Mouse (Mus musculus) CH12F3 (cell line): ENCODE data around the gene Lypd6b.

Experiments used
- in situ Hi-C: fragments of 300-500 bp; cut with MboI; formaldehyde crosslinking; loops from 2 replicates; pipeline ENCODE4 v1.14.3; 2020; ENCODE audit warnings: low sequenced_read_pairs

The Lypd6b gene

GRCm38 (mm10) chr2:49764331-49764946 is 23.0 kb upstream of the Lypd6b start:
- in situ Hi-C loops, result no loop called here

- in situ Hi-C loops, result loop anchor here (5.0 kb wide), 1 partner anchor 503 kb away; no protein-coding TSS in a partner anchor
Measured at GRCm38 (mm10) chr2:49768916-49769315, 18.6 kb upstream of the Lypd6b start.

- in situ Hi-C loops, result no loop called here
Measured at GRCm38 (mm10) chr2:49770440-49770839, 17.0 kb upstream of the Lypd6b start.

- in situ Hi-C loops, result no loop called here
Measured at GRCm38 (mm10) chr2:49771172-49771571, 16.3 kb upstream of the Lypd6b start.

DNA sequence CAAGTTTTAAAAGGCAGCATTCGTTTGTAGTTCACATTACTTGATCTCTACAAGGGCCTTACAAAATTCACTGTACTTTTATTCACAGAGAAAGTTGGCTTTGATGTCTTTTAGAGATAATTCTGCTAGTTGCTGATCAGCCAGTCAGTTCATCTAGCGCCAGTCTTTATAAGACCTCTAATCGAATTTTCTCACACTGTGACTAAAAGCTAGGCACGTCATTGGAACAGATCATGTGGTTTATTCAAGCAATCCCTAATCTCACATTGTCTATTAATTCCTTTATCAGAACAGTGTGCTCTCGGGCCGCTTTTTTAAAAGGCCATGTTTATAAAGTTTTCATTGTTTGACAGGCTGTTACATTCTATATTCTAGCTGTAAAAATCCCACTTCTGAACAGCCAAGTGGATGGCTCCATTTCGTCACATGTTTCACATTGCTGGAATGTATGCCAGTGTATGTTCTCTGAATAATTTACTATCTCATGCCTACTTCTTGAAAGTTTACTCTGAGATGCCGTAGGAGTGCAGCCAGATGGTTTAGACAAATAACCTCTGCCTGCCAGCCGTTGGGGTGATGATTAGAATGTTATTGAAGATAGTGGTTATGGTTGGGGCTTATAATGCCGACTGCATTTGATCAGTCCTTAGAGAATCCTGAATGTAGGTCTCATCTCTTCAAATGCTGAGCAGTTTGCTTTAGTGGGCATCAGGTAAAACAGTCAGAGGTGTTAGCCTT is 14.1 kb upstream of the Lypd6b start:
- in situ Hi-C loops, result no loop called here

DNA sequence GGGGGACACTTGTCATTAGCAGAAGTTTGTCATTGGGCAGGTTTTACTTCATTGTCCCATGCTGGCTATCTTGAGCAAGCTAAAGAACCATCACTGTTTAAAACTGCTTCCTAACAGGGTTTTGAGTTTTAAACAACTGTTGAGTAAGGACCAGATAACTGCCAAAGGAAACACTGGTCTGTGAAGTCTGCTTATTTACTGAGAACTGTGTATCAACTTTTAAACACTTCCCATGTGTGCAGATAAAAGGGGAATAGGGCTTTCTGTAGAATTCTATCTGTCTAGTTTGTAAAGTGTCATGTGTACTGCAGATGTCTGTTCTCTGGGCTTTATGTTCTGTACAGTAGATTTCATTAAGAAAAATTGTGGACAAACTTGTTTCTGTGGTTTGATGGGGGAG is 13.3 kb upstream of the Lypd6b start:
- in situ Hi-C loops, result no loop called here

DNA sequence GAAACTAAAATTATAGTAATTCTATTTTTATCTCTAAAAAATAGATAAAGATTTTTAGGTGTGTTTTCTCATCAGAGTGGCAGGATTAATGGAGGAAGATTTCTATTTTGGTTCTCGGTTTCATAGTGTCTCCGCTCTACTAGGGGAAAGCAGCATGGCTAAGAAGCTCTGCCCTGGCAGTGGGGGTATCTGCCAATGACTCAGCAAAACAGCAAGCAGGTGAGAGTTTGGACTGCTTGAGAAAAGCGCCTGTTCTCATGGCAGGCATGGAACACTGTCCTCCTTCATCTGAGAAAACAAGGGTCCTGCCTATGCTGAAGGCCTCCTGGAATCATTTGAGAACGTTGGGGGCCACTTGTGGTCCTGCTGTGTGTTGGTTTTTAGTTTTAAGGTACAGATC is 12.3 kb upstream of the Lypd6b start:
- in situ Hi-C loops, result no loop called here

- in situ Hi-C loops, result no loop called here
Measured at GRCm38 (mm10) chr2:49775735-49776134, 11.8 kb upstream of the Lypd6b start.

DNA sequence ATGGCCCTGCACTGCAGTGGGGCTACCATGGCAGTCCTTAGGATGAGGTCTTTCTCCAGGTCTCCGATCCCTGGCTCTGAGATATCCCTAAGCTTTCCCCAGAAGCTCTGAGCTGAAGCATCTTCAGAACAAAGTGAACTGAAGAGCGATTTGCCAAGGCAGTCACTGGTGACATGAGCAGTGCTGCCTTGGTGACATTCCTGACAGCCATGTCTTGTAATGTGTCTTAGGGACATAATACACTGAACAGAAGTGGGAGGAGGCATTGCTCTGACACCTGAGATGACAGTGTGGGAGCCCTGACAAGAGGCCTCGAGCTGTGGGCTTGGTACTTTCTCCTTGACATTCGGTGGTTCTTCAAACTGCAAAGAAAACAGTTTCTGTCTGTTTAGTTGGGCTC is 11.1 kb upstream of the Lypd6b start:
- in situ Hi-C loops, result no loop called here

DNA sequence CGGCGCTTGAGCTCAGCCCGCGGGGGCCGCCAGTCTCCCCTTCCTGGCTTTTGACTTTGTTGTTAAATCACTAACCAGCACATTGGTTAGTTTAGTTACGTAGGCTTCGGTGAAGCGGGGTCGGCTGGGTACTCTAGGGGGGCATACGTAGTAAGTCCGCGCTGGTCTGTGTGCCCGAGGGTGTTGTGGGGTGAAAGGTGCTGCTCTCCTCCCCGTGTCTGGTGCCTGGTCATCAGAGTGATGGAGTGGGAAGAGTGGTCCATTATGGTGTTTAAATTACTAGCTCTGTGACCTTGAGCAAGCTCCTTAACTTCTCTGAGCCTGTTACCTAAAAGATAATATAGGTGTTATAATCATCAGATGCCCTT is 547 bp downstream of the Lypd6b start:
- in situ Hi-C loops, result no loop called here

DNA sequence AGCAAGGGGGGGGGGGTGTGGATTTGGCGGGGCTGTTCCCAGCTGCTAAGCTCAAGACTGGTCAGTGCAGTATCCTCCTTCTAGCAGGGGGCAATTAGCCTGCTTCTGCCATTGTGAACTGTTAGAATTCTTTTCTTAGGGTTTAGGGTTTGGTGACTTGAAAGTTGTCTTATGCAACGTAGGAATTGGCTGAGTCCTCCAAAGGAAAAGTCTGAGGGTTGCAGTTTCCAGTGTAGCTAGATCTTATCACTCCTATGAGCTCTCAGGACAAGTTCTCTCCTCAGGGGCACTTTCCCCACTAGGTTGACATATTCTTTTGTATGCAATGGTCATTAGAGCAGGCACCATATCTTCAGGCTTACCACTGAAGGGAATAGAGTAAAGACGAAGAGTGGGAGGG is 1.2 kb downstream of the Lypd6b start:
- in situ Hi-C loops, result no loop called here

DNA sequence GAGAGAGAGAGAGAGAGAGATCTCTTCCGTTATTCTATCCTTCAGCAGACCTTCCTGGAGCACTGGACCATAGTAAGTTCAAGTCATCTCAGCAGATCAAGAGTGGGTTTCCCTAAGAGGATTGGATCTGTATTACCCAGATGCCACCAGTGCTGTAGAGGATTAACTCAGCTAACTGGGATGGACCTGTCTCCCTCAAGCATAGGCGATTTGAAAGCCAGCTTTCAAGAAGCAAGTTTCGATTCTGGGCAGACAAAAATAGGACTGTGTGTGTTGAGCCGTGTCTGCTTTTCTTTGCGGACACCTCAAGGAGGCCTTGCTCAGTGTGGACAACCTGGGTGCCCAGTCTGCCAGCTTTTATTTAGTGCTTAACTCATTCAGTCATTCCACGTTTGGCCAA is 1.6 kb downstream of the Lypd6b start:
- in situ Hi-C loops, result no loop called here

DNA sequence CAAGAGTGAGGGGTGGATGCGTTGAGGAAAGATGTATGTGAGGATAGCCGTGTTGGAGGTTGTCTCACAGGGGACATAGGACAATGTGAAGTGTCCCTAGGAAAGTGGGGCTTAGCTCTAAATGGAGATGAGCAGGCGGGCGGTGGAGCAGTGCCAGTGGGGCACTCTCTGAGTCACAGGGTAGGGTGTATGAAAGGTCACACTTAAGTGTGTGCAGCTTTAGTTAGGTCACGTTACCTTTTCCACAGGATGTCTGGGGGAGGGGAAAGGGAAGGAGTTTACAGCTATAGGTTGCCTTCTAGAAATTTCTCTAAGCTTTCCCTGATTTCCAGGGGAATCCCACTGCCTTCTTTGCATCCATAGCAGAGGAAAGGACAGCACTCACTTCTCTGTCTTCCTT is 2.0 kb downstream of the Lypd6b start:
- in situ Hi-C loops, result no loop called here

GRCm38 (mm10) chr2:49797444-49798143 is 10.1 kb downstream of the Lypd6b start:
- in situ Hi-C loops, result no loop called here

DNA sequence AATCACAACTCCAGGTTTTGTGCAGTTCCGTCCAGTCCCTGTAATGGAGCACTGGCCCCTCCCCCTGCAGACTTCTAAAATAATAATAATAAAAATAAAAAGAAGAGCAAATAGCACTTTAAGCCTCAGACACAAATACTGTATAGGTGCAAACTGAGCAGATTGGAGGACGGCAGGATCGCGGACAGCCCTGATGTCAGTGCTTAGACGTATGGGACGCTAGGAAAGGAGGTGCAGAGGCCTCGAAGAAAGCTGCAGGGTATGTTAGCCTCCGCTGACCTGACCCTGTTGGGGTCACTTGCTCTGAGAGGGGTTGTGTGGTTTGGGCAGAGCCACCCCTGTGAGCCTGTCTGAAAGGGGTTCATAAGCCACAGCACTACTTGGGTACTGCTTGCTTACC is 17.0 kb downstream of the Lypd6b start:
- in situ Hi-C loops, result no loop called here

GRCm38 (mm10) chr2:49805736-49806371 is 18.4 kb downstream of the Lypd6b start:
- in situ Hi-C loops, result no loop called here

DNA sequence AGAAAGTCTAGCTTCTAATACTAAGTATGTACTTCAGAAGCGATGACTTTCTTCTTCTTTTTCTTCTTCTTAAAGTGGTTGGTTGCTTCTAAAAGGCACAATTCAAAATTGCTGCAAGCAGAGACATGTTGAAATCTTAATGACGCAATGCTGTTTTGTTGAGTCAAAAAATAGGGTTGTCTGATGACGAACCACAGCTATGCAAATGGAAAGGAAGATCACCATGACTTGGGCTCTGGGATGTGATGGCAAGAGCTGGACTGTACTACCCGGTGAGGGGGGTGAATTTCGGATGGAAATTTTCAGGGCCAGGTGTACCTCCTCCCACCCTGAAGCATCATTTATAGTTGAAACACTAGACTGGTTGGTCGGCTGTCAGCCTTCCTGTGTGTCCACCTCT is 22.0 kb downstream of the Lypd6b start:
- in situ Hi-C loops, result no loop called here

- in situ Hi-C loops, result no loop called here
Measured at GRCm38 (mm10) chr2:49811420-49811819, 23.9 kb downstream of the Lypd6b start.

GRCm38 (mm10) chr2:49811871-49812363 is 24.4 kb downstream of the Lypd6b start:
- in situ Hi-C loops, result no loop called here

DNA sequence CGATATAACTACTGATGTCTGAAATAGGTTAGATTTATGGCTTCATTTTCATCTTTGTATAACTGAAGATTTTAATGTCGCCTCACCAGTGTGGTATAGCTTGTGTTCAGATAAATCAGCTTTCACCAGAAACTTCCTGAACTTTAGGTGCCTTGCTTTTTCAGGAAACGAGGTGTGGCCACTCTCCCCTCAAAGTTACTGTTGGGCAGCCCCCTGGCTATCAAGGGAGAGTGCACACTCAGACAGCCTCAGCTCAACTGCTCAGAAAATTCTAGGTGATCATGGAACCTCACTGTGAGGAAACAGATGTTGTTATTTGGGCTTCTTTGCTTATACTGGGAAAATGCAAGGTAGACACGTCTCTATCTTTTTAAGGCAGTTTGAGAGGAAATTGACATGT is 25.7 kb downstream of the Lypd6b start:
- in situ Hi-C loops, result no loop called here

GRCm38 (mm10) chr2:49814011-49814410 is 26.5 kb downstream of the Lypd6b start:
- in situ Hi-C loops, result no loop called here
